Mouse (Mus musculus): ENCODE measurements at regions not wholly inside any gene's neighbourhood (a gene's known extent, or its start where the extent isn't known, plus 50 kb on each side); places are given as distances from the start of the nearest gene placed in this dataset.

DNA sequence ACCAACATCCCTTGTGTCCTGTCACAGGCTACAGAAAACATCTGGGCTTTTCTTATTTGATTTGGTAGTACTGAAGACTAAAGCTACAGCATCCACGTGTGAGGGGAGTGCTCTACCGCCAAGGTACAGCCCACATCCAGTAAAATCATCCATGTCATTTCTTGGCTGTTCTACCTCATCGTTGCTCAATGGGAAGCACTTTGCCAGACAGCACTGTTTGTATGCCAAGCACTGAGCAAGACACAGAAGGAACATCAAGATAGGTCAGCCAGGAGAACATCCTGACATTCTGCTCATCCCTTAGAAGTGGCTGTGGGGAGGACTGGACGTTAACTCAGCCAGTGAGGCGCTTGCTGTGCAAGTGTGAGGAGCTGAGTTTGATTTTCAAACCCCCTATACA, 178.9 kb downstream of the Insig2 start:
- Histone ChIP-seq H3K27ac (ENCODE audit: insufficient read depth, low read length) (no peak overlapping the region), H3K27me3 (ENCODE audit: control insufficient read depth, insufficient read depth, low read length) (no peaks in the 10 kb centered on the region; the same call in 1 of the 2 replicates), H3K4me1 (ENCODE audit: control insufficient read depth, insufficient read depth, low read length) (no peaks in the 10 kb centered on the region), H3K4me3 (replicated peaks; ENCODE audit: insufficient read depth, low read depth, low read length) (no peak overlapping the region)
- TF ChIP-seq CTCF (IDR thresholded peaks at IDR 0.05; ENCODE audit: borderline replicate concordance, insufficient read depth, low read depth, low read length) (no peak), POLR2A (IDR thresholded peaks at IDR 0.05; ENCODE audit: borderline replicate concordance, insufficient read depth, low read length) (no peak)
- no peak for DNase-seq
- 40% methylated on average over 5 of the region's 5 CpGs for WGBS

GRCm38 (mm10) chr1:121154616-121155015, 177.8 kb downstream of the Insig2 start:
- H3K4me1 ChIP-seq (ENCODE audit: control insufficient read depth, insufficient read depth, low read length), result no peaks in the 10 kb centered on the region
- no peak overlapping the region for H3K4me3 ChIP-seq (replicated peaks; ENCODE audit: insufficient read depth, low read depth, low read length)
- H3K27ac ChIP-seq (ENCODE audit: insufficient read depth, low read length), result no peak overlapping the region
- no peak for TF ChIP-seq CTCF (IDR thresholded peaks at IDR 0.05; ENCODE audit: borderline replicate concordance, insufficient read depth, low read depth, low read length)
- TF ChIP-seq POLR2A (IDR thresholded peaks at IDR 0.05; ENCODE audit: borderline replicate concordance, insufficient read depth, low read length), result no peak
- no peak for DNase-seq
- H3K27me3 ChIP-seq (ENCODE audit: control insufficient read depth, insufficient read depth, low read length), result no peaks in the 10 kb centered on the region; the same call in 1 of the 2 replicates
- 45% methylated on average over 8 of the region's 8 CpGs for WGBS

GRCm38 (mm10) chr1:121168651-121169050, 163.7 kb downstream of the Insig2 start:
- no peak overlapping the region for H3K27ac ChIP-seq (ENCODE audit: insufficient read depth, low read length)
- no peak for DNase-seq
- no peak for TF ChIP-seq CTCF (IDR thresholded peaks at IDR 0.05; ENCODE audit: borderline replicate concordance, insufficient read depth, low read depth, low read length)
- TF ChIP-seq POLR2A (IDR thresholded peaks at IDR 0.05; ENCODE audit: borderline replicate concordance, insufficient read depth, low read length), result no peak
- no peaks in the 10 kb centered on the region for H3K4me1 ChIP-seq (ENCODE audit: control insufficient read depth, insufficient read depth, low read length)
- no peaks in the 10 kb centered on the region for H3K27me3 ChIP-seq (ENCODE audit: control insufficient read depth, insufficient read depth, low read length)
- H3K4me3 ChIP-seq (replicated peaks; ENCODE audit: insufficient read depth, low read depth, low read length), result no peak overlapping the region
- 36% methylated on average over 3 of the region's 3 CpGs for WGBS

DNA sequence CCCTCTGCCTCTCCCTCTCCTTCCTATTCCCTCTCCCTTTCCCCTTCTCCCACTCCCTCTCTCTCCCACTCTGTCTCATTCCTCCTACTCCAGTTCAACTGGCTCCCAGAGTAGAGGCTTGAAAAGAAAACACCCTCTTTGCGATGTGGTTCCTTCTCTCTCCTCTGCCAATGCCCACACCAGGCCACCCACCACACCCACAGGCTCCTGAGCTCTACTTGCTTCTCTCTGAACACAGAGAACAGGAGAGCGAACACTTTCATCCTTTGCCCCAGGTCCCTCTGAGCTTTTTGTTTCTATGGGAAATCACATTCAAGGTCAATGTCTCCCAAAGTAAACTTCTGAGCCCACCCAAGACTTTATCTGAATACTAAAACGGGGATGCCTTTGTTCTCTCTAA, 155.8 kb downstream of the Insig2 start:
- Histone ChIP-seq H3K27ac (ENCODE audit: insufficient read depth, low read length) (no peak overlapping the region), H3K27me3 (ENCODE audit: control insufficient read depth, insufficient read depth, low read length) (peaks cover 4% of the 10 kb centered on the region; the same call in 1 of the 2 replicates), H3K4me1 (ENCODE audit: control insufficient read depth, insufficient read depth, low read length) (no peaks in the 10 kb centered on the region), H3K4me3 (replicated peaks; ENCODE audit: insufficient read depth, low read depth, low read length) (no peak overlapping the region)
- 65% methylated on average over 3 of the region's 3 CpGs for WGBS
- TF ChIP-seq CTCF (IDR thresholded peaks at IDR 0.05; ENCODE audit: borderline replicate concordance, insufficient read depth, low read depth, low read length) (no peak), POLR2A (IDR thresholded peaks at IDR 0.05; ENCODE audit: borderline replicate concordance, insufficient read depth, low read length) (no peak)
- no peak for DNase-seq

- 44% methylated on average over 22 of the region's 22 CpGs for WGBS
- DNase-seq, result no peak
- Histone ChIP-seq H3K4me3 (replicated peaks; ENCODE audit: insufficient read depth, low read depth, low read length) (no peak overlapping the region), H3K27me3 (ENCODE audit: control insufficient read depth, insufficient read depth, low read length) (peaks cover 4% of the 10 kb centered on the region; the same call in 1 of the 2 replicates), H3K4me1 (ENCODE audit: control insufficient read depth, insufficient read depth, low read length) (no peaks in the 10 kb centered on the region), H3K27ac (ENCODE audit: insufficient read depth, low read length) (no peak overlapping the region)
- no peak for TF ChIP-seq POLR2A (IDR thresholded peaks at IDR 0.05; ENCODE audit: borderline replicate concordance, insufficient read depth, low read length)
- no peak for TF ChIP-seq CTCF (IDR thresholded peaks at IDR 0.05; ENCODE audit: borderline replicate concordance, insufficient read depth, low read depth, low read length)
These were observed 155.1 kb downstream of the Insig2 start for GRCm38 (mm10) chr1:121177136-121177907.

GRCm38 (mm10) chr1:121177908-121178311, 154.5 kb downstream of the Insig2 start:
- Histone ChIP-seq H3K27ac (ENCODE audit: insufficient read depth, low read length) (no peak overlapping the region), H3K4me1 (ENCODE audit: control insufficient read depth, insufficient read depth, low read length) (no peaks in the 10 kb centered on the region), H3K4me3 (replicated peaks; ENCODE audit: insufficient read depth, low read depth, low read length) (no peak overlapping the region), H3K27me3 (ENCODE audit: control insufficient read depth, insufficient read depth, low read length) (peaks cover 4% of the 10 kb centered on the region; the same call in 1 of the 2 replicates)
- peak in 1 of 2 experiments; percentile 17 for DNase-seq
- 6% methylated on average over 31 of the region's 31 CpGs for whole genome bisulfite sequencing
- no peak for TF ChIP-seq POLR2A (IDR thresholded peaks at IDR 0.05; ENCODE audit: borderline replicate concordance, insufficient read depth, low read length)
- TF ChIP-seq CTCF (IDR thresholded peaks at IDR 0.05; ENCODE audit: borderline replicate concordance, insufficient read depth, low read depth, low read length), result no peak

GRCm38 (mm10) chr1:121178611-121179245, 153.7 kb downstream of the Insig2 start:
- Histone ChIP-seq H3K27me3 (ENCODE audit: control insufficient read depth, insufficient read depth, low read length) (peaks cover 4% of the 10 kb centered on the region; the same call in 1 of the 2 replicates), H3K27ac (ENCODE audit: insufficient read depth, low read length) (no peak overlapping the region), H3K4me1 (ENCODE audit: control insufficient read depth, insufficient read depth, low read length) (no peaks in the 10 kb centered on the region), H3K4me3 (replicated peaks; ENCODE audit: insufficient read depth, low read depth, low read length) (no peak overlapping the region)
- 21% methylated on average over 17 of the region's 17 CpGs for WGBS
- TF ChIP-seq CTCF (IDR thresholded peaks at IDR 0.05; ENCODE audit: borderline replicate concordance, insufficient read depth, low read depth, low read length), result no peak
- no peak for TF ChIP-seq POLR2A (IDR thresholded peaks at IDR 0.05; ENCODE audit: borderline replicate concordance, insufficient read depth, low read length)
- DNase-seq, result no peak

All from cerebellum, adult 2 months (tissue).